Mouse (Mus musculus) cerebellum, adult 9-11 months (tissue): ENCODE measurements around the gene Tmem132b.

Source experiments
- DNase-seq: peaks from one replicate; pipeline ENCODE4 v3.0.0; 2022

Tmem132b gene

DNA sequence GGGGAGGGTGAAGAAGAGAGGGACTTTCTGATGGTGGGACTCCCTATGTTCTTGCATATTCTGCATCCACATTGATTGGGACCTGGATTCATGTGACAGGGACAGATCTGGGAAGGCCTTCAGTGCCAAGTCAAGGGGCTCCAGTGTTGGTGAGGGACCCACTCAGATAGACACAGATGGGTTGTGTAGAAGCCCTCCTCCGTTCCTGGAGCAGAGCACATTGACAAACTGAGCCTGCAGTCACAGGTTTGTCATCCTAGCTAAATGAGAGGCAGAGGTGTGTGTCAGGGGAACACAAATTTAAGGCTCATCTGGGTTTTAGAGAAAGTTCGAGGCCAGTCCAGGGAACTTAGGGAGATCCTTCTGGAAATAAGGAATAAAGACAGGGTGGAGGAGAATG, 51.7 kb downstream of the Tmem132b start:
- no peak for DNase-seq

DNA sequence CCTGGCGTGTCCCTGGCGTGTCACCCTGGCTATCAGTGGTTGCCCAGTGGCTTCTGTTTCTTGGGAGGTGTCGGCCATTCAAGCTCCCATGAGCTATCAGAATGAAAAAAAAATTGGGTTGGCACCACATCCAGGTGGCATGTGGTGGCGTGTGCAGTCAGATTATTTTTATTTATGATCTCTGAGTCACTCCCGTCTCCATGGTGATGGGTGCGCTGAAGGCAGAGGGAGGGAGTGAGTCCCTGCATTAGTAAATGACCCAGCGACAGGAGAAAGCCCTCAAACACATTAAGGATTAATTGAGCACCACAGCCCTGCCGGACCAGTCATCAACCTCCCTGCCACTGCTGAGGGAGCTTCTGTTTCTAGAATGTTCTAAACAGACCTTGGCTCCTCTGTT, 52.3 kb downstream of the Tmem132b start:
- DNase-seq, result no peak

DNA sequence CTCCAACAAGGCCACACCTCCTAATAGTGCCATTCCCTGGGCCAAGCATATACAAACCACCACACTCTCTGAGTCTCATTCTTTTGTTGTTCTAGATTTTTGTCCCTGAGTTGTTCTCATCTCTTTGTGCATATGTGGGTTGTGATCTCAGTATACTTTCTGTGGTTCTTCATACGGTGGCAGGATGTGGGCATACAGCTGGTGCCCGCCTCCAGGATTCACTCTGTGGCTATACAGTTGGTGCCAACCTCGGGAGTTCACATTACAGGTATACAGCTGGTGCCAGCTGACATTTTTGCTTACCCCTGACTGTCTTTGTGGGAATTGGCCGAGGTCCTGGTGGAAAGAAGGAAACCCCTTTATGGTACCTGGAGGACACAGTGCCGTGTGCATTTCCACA, 53.6 kb downstream of the Tmem132b start:
- DNase-seq, result no peak

DNA sequence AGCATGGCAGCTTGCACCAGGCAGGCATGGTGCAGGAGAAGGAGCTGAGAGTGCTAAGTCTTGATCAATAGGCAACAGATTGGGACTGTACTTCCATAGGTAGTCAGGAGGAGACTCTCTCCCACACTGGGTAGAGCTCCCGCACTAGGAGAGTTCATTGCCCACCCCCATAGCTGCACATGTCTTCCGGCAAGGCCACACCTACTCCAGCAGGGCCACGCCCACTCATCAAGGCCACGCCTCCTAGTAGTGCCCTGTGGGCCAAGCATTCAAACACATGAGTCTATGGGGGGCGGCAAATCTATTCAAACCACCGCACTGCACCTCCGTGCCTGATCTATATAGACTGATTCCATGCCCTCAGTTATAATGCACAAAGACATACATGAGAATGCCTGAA, 56.6 kb downstream of the Tmem132b start:
- DNase-seq, result no peak

DNA sequence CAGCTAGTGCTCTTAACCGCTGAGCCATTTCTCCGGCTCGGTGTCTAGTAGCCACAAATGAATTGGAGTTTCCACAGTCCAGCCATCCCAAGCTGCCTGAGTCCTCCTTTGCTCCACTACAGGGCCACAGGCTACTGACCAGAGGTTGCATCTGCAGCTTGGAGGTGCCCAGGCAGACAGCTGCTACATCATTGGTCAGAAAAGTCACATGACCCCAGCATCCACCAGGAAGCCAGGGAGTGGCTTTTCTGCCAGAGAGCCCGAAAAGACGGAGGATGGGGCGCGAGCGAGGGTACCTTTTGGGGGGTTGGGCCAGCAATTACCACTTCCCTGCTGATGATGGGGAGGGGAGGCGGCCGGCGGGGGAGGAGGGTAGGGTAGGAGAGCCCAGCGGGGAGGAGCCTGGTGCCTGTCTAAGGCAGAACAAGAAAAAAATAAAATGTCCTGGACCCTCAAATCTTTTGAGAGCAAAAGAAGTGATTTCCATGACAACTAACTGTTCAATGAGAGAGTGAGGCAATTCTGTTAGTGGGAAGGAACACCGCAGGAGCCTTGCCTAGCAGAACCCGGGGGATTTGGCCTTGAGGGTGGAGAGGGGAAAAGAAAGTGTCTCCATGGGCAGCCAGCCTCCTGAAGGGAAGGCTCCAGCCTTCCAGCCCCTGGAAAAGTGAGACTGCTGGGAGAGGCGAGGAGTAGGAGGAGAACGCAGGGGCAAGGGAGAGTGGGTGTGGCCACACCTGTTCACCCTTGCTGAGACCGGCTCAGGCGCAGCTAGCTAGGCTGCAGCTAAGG, 57.5 kb downstream of the Tmem132b start:
- DNase-seq, result peak; percentile 14

DNA sequence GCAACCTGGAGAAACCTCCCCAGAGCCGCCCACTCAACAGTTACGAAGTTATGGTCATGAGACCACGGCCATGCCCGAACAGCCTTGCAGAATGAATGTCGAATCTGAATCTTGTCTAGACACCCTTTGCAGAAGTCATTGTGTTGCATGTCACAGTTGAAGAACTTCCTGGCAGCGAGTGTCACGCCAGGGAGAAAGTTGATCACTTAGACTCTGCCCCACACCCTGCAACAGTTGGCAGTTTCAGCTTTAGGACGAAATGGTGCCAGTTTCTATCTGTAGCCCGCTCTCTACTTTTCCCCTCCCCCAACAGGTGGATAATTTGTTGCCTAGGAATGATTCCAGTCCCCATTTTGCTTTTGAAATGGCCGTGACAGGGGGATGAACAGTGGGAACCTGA, 66.5 kb downstream of the Tmem132b start:
- no peak for DNase-seq

DNA sequence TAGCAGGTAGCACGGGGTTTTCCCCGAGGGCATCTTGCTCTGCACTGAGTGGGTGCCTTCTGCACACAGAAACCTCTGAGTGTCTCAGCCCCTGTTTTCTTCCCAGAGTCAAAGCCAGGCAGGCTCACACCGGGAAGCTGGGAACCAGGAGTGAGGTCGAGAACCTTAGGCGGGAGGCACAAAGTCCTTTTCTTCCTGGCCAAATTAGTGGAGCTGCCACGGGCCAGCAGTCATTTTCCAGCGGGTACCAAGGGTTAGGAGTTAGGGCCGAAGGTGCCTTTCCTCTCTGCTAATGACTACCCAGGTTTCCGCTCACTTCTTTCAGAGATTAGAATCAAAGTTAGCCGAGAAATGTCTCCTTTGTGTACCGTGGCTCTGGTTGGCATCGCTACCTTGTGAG, 75.6 kb downstream of the Tmem132b start:
- DNase-seq, result no peak

DNA sequence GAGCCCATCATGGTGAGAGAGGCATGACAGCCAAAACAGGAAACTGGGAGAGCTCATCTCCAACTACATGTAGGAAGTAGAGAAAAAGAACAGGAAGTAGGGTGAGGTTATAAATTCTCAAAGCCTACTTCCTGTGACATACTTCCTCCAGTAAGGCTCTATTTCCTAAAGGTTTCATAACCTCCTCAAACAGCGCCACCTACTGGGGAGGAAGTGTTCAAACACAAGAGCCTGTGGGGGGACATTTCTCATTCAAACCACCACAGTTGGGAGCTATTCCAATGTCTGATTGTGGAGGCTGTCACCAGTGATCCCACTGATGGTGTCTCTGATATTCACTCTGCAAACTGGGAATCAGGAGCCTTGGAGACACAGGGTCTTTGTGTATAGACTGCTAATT, 78.4 kb downstream of the Tmem132b start:
- DNase-seq, result no peak

DNA sequence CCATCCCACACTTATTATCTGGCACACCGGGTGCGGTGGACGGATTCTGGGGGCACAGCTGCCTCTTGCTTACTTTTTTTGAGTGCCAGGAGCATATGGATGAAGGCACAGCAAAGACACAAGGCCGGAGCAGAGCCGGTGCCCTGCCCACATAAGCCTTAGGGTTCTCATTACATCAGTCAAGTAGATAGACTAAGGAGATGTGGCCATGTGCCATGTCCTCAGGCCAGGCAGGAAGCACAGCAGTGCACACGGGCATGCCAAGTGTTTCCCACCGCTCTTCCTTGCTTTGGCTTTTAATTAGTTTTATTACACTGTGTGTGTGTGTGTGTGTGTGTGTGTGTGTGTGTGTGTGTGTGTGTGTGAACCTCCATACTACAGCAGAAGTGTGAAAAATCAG, 80.9 kb downstream of the Tmem132b start:
- no peak for DNase-seq

DNA sequence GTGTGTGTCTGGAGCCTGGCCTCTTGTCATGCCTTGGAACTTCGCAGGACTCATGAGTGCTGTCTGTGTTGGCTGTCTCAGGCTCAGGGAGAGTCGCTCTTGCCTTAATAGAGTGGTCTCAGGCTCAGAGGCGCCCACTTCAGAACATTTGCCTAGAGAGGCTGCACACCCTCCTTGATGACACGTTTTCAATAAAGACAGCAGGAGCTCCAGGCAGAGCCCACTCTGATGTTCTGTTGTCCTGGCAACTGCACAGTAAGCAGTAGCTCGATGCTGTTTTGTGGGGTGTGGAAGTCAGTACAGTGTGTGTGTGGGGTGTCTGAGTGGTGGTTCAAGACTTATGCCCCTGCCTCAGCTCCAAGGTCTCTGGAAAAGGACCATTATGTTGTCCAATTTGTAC, 81.6 kb downstream of the Tmem132b start:
- DNase-seq, result no peak

DNA sequence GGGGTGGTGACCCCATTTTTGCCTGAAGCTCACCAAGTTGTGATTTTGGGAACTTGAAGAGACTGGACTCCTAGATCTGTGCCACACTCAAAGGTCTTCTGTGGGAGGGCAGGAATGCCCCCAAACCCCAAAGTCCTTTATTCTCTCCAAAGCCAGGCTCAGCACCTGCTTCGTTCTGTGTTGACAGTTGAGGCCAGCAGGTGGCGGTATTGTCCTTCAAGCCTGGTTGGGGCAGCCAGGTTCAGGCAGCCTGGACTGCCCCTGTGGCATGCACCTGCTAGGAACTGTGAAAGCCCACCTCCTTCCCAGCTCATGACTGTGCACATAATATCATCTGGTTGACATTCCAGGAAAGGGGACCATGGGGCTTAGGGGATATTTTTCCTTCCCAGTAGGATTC, 82.8 kb downstream of the Tmem132b start:
- no peak for DNase-seq

DNA sequence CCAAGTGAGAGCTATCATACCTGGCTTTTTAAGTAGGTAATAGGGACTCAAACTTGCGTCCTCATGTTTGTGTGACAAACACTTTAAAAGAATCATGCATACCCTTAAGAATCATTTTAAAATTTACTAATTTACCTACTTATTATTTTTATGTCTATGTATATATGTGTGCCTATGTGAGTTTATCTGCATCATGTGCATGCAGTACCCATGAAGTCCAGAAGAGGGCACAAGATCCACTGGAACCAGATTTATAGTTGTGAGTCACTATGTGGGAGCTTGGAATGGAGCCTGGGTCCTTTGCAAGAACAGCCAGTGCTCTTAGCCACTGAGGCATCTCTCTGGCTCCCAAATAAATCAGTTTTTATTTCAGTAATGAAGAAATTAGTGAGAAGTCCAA, 85.5 kb downstream of the Tmem132b start:
- no peak for DNase-seq

DNA sequence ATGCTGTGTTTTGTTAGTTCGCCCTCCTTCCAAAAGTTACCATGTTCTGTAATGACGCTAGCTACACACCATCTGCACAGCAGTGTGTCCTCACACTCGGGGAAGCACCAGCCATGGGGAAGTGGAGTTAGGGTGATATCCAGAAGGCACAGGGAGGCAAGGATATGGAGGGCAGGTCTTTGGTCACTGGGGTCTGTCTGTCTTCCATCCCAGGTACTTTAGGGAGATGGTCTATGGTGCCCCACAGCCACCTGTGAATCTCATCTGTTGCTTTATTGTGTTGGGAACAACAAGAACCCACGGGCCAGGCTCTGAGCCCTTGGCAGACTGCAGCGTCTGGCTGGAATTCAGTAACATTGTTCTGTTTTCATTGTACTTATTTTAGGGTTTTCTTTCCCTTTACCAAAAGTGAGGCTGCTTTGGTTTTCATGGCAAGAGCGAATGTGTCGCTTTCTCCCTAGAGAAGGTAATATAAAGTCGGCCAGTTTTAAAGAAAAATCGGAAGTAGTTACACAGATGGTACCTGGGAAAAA, 96.3 kb downstream of the Tmem132b start:
- DNase-seq, result no peak

DNA sequence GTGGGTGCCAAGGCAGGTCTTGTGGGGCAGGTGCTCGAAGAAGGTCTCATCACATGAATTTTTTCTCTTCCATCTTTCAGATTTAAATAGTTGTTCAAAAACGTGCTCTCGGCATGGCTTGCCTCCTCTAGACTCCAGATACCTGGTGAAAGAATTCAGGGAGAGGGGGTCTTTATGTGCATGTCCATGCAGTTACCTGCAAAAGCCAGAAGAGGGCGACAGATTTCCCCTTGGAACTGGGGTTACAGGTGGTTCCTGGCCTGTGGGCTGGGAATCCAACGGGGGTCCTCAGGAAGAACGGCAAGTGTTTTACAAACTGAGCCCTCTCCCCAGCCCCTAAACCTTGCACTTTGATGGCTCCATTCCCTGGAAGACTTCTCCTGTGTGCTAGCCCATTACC, 103.1 kb downstream of the Tmem132b start:
- DNase-seq, result no peak

DNA sequence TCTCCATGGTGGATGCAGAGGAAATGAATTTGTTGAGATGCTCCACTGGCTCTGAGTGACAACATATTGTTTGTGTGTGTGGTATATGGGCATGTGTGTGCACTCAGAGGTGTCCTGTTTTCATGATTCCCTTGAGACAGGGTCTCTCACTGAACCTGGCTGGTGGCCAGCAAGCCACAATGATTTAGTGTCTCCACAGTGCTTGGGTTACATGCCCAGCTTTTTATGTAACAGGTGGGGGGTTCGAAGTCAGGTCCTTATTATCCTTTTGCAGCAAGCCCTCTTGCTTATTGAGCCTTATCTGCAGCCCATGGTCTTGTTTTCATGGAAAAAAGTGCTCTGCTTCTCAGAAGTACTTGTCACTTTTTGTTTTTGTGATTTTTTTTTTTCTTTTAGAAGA, 109.4 kb downstream of the Tmem132b start:
- no peak for DNase-seq

DNA sequence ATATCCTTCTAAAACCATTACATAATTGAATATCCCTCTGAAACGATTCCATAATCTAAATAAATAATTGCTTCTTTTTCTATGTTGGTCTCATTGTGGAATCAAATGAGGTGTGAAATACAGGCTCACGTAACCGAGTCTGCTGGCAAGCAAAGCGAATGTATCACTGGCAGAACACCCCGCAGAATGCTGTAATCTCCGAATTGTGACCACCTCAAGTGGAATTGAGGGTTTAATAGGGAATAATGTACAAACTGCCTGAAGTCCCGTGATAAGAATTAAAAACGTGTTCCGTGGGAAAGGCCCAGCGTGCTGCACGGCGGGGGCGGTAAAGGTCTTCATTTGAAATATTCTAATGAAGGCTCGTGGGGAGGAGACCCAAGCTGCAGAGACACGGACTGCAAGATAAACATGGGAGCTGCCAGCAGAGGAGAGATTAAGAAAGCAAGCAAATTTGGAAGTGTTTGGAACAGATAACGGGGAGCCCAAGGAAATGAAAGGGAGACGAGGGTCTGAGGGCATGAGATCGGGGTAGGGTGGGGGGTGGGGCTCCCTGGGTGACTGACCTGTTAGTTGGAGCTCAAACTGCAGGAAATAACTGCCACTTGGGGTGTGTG, 110.1 kb downstream of the Tmem132b start:
- no peak for DNase-seq

DNA sequence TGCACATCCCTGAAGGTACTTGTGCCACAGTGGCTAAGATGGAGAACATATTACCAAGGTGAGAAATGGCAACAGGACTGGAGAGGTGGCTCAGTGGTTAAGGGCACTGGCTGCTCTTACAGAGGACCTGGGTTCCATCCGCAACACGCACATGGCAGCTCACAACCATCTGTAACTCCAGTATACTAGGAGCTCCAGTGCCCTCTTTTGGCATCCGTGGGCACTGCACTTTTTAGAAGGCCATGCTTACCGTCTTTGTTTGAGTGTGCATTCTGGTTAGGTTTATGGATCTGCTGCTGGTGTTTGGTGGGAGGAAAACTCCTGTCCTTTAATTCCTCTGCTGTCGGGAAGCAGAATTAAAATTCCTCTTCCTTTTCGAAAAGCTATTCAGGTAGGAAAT, 116.7 kb downstream of the Tmem132b start:
- DNase-seq, result no peak

DNA sequence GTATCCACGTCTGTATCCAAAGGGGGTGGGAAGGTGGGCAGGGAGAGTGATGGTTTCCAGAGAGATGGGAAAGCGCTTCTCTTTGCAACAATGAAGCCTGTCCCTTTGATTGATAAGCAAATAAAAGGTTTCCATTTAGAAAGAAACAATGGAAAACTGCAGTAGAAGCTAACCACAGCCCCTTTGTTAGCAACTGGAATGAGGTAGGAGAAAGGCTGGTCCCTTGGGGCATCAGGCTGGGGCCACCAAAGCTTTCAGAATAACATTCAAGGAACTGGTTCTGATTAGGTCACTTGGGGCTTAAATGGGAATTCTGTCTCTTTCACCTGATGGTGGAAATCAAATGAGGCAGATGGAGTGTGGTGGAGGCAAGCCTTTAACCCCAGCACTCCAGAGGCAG, 118.4 kb downstream of the Tmem132b start:
- no peak for DNase-seq

DNA sequence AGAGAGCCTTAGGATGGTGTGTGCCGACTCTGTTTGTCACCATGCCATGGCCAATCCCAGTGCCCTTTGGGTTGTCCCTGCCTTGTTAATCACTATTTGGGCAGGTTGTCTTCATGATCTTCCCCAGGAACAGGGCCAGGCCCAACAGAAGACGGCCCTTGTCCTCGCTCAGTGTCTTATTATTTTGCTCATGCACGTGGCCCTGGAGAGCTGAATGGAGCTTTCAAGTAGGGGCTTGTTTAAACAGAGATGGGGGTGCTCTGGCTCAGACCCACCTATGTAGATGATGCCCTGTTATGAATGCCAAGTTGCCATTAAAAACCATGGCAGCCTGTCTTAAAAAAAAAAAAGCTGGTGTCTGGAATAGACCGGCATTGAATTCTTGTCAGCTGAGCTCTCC, 126.5 kb downstream of the Tmem132b start:
- DNase-seq, result no peak

DNA sequence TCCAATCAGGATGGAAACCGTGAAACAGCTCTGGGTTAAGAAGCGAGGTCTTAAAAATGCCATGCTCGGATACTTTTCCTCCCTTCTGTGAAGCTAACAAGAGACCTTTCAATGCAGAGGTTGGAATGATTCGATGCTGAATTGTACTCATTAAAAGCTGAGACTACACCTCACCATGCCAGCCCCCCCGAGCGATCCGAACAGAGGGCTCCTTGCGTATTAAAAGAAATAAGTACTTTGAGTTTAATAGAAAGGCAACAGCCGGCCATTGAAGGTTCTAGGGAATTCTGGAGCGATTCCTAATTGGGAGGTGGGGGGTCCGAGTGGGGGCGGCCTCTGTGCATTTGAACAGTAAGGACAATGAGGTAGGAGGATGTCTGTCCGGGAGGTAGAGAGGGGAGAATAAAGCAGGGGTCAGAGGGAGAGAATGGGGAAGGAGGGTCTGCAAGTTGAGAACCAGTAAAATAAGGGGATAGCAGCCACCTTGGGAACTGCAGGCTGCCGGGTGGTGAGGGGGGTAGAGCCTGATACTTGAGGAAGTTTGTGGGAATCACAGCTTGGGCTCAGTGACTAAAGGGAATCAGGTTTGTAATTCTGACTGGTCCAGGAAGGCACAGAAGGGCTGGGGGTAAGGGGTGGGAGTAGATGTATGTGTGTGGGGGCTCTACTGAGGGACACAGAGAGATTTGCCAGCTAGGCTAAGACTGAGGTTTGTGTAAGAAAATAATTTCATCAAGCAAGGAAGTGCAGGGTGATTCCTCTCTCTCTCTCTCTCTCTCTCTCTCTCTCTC, 127.6 kb downstream of the Tmem132b start:
- no peak for DNase-seq

DNA sequence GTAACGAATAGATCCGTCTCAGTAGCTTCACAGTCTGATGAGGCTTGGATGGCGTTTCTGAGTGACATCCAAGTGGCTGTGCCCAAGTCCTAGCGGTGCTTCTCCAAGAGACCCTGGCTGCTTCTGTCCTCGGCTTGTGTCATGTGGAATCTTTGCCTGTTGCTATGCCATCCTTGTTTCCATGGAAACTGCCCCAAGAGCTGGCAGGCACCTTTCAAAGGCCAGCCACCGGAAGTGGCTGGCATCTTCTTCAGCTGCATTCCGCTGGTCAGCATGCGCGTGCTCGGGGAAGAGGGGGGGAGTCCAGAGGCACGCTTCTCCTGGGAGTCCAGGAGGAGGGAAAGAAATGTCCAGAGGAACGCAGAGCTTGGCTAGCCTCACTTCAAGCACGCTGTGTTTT, 144.0 kb downstream of the Tmem132b start:
- DNase-seq, result peak; percentile 50

DNA sequence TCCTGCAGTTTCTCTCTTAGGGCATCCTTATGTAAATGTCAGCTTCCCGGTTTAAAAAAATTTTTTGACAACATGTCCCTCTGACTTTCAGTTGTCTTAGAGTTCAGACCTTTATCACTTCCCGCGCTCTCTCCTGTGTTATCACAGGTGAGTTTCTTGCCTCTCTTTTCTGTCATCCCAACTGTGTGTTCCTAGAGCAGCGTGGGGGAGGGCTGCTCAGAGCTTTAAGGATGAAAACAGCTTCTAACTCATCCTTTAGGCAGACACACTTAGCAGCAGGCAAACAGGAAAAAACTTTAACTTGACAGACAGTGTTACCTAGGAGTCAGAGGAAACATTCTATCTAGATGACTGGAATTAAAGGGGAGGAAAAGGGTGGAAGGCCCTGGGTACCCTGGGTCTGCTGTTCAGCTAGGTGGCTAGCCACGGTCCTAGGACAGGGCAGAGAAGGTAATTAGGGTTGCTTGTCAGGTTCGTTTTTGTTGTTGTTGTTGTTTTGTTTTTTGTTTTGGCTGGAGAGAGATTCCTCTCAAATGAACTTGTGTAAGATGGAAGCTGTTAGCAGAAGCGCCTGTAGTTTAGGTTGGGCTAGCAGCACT, 144.6 kb downstream of the Tmem132b start:
- no peak for DNase-seq

DNA sequence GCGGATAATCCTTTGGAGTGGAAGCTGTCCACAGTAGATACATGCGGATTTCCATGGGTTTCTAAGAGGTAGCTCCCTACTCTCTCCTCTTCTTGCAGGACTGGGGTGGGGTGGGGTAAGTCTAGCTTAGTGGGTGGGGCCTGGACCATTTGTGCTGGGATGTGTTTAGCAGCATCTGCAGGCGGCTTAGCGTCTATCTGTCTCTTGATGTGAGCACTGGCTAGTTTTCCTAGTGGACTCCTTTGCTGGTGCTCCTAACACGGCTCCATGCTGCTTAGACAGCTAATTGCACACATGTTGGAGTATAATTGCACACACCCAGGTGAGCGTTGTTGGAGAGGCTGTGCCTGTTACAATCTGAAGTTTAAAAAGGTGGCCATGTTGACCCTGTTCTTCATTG, 149.3 kb downstream of the Tmem132b start:
- DNase-seq, result no peak
